Mouse (Mus musculus): ENCODE results near the gene Fcrl5. TPM values are rescaled to one million over a fixed set of nuclear protein-coding genes. Genes with fewer than 3 reads are reported as not detected.

The Fcrl5 gene
- polyA plus RNA-seq, 1 experiment from 2014 or later = not detected

DNA sequence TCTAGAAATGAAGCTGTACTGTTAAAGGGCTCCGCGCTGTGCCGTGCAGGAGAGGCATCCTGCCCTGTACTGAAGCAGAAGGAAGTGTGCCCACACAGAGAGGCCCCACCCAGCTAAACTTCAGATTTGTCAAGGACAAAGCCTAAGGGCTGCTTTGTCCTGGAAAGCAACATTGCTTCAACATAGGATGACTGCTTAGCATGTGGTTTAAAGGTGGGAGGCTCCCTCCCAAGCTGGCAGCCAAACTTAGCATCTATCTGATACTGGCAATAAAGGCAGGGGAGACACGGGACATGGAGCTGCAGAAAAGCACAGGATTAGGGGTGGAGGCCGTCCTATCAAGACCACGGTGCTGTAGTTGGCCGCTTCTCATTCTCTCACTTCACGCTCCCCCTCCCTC is 65.6 kb downstream of the Fcrl5 start:
- Histone ChIP-seq H3K36me3 (no peaks in the 10 kb centered on the region), H3K9ac (no peak overlapping the region), H3K4me1 (0 out of 2 replicates have a peak, but pooled peaks cover 4% of the 10 kb centered on the region), H3K27me3 (peaks cover 6% of the 10 kb centered on the region; the same call in 1 of the 2 replicates), H3K27ac (no peak overlapping the region), H3K4me2 (replicated peaks) (no peak overlapping the region), H3K9me3 (no peaks in the 10 kb centered on the region), H3K4me3 (no peak overlapping the region)
- WGBS = 66% methylated on average over 8 of the region's 8 CpGs
- ATAC-seq (ENCODE audit: insufficient number of reproducible peaks, insufficient read depth, low FRiP score, low TSS enrichment) = no peak

- 87% methylated on average over 6 of the region's 6 CpGs for WGBS
These were observed 67.2 kb downstream of the Fcrl5 start for GRCm38 (mm10) chr3:87502771-87503170.

DNA sequence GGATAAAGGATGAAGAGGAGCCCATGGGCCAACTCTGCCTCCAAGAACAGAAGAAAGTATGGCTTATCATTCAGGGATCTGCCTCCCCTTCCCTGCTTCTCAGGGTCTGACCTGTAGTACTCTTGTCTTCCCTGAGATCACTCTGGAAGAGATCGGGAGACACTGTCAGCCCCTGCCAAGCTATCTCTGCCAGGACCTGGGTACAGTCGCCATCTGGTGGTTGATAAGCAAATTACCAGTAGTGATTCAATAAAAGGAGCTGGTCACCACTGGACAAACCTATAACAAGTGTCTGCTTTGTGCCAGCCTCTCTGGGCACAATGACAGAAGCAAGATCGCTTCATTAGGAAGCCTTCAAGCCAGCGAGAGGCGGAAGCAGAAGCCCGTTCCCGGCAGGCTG is 68.8 kb downstream of the Fcrl5 start:
- 27% methylated on average over 7 of the region's 7 CpGs for WGBS
- Histone ChIP-seq H3K27me3 (peaks cover 6% of the 10 kb centered on the region; the same call in 1 of the 2 replicates), H3K4me2 (replicated peaks) (no peak overlapping the region), H3K4me3 (no peak overlapping the region), H3K36me3 (no peaks in the 10 kb centered on the region), H3K9ac (no peak overlapping the region), H3K9me3 (no peaks in the 10 kb centered on the region), H3K4me1 (peaks cover 7% of the 10 kb centered on the region; the same call in 1 of the 2 replicates), H3K27ac (no peak overlapping the region)
- no peak for ATAC-seq (ENCODE audit: insufficient number of reproducible peaks, insufficient read depth, low FRiP score, low TSS enrichment)

More at GRCm38 (mm10) chr3:87502771-87503170, 67.2 kb downstream of the Fcrl5 start:
- Histone ChIP-seq H3K9ac (no peak overlapping the region), H3K27me3 (peaks cover 6% of the 10 kb centered on the region; the same call in 1 of the 2 replicates), H3K4me3 (no peak overlapping the region), H3K4me2 (replicated peaks) (no peak overlapping the region), H3K36me3 (no peaks in the 10 kb centered on the region), H3K4me1 (0 out of 2 replicates have a peak, but pooled peaks cover 4% of the 10 kb centered on the region), H3K27ac (no peak overlapping the region), H3K9me3 (no peaks in the 10 kb centered on the region)
- no peak for ATAC-seq (ENCODE audit: insufficient number of reproducible peaks, insufficient read depth, low FRiP score, low TSS enrichment)

GRCm38 (mm10) chr3:87504749-87505425 is 69.3 kb downstream of the Fcrl5 start:
- 40% methylated on average over 4 of the region's 4 CpGs for WGBS

DNA sequence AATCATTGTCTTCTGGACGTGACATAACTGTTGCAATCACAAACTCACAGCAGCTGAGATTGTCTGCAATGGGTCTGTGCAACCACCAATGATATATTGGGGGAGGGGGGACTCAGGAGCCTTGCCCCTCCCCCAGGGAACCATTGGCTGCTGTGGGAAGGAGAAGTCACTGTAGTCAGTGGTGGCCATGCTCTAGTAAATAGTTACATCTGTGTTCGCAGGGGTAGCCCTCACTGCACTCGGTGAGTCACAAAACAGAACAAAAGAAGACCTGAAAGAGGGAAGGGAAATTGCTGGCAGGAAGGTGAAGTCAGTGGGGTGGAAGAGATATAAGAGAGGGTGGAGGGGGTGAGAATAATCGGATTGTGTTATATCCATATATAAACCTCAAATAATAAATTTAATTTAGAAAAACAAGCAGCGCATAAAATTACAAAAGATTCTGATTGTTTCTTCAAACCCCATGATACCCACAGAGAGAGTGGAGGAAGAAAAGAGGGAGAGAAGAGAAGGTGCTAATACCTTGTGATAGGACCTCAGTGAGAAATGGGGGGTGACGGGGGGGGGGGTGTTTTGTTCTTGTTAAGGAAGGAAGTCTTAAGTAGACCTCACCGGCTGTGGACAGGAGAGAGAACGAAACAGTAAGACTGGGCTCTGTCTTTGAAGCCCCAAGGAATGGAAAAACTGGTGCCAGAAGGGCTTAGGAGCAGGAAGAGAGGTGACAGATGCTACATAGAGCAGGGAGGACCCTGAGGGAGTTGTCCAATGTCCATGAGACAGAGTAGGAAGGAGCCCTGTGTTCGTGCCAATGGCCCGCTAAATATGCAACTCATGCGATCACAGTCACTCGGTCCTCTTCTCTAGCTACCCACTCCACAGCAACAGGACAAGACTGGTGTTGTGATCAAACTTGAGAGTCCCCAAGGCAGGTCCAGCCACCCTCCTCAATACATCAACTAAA is 71.2 kb downstream of the Fcrl5 start:
- Histone ChIP-seq H3K27ac (no peak overlapping the region), H3K9ac (no peak overlapping the region), H3K4me2 (replicated peaks) (no peak overlapping the region), H3K36me3 (no peaks in the 10 kb centered on the region), H3K4me3 (no peak overlapping the region), H3K9me3 (no peaks in the 10 kb centered on the region), H3K4me1 (peaks cover 11% of the 10 kb centered on the region; the same call in 1 of the 2 replicates), H3K27me3 (no peaks in the 10 kb centered on the region)
- ATAC-seq (ENCODE audit: insufficient number of reproducible peaks, insufficient read depth, low FRiP score, low TSS enrichment) = no peak
- WGBS = 70% methylated on average over 12 of the region's 12 CpGs

More at GRCm38 (mm10) chr3:87504749-87505425, 69.3 kb downstream of the Fcrl5 start:
- H3K9me3 ChIP-seq = no peaks in the 10 kb centered on the region
- H3K9ac ChIP-seq = no peak overlapping the region
- H3K27me3 ChIP-seq = peaks cover 6% of the 10 kb centered on the region; the same call in 1 of the 2 replicates
- no peak overlapping the region for H3K4me3 ChIP-seq
- H3K4me1 ChIP-seq = peaks cover 11% of the 10 kb centered on the region; the same call in 1 of the 2 replicates
- no peak overlapping the region for H3K4me2 ChIP-seq (replicated peaks)
- no peak for ATAC-seq (ENCODE audit: insufficient number of reproducible peaks, insufficient read depth, low FRiP score, low TSS enrichment)
- no peak overlapping the region for H3K27ac ChIP-seq
- H3K36me3 ChIP-seq = no peaks in the 10 kb centered on the region

- H3K9ac ChIP-seq = 0 out of 2 replicates have a peak overlapping the region, but pooled peaks have one; percentile 19
- H3K36me3 ChIP-seq = no peaks in the 10 kb centered on the region
- peak overlapping the region; percentile 36 for H3K4me2 ChIP-seq (replicated peaks)
- H3K27me3 ChIP-seq = no peaks in the 10 kb centered on the region
- 27% methylated on average over 17 of the region's 17 CpGs for WGBS
- no peaks in the 10 kb centered on the region for H3K9me3 ChIP-seq
- ATAC-seq (ENCODE audit: insufficient number of reproducible peaks, insufficient read depth, low FRiP score, low TSS enrichment) = 0 out of 2 replicates have a peak, but pooled peaks have one; percentile 43
- H3K4me3 ChIP-seq = no peak overlapping the region
- H3K4me1 ChIP-seq = peaks cover 11% of the 10 kb centered on the region; the same call in 1 of the 2 replicates
- H3K27ac ChIP-seq = no peak overlapping the region
These were observed 72.8 kb downstream of the Fcrl5 start for GRCm38 (mm10) chr3:87508205-87508901.

GRCm38 (mm10) chr3:87509061-87509460 is 73.5 kb downstream of the Fcrl5 start:
- ATAC-seq (ENCODE audit: insufficient number of reproducible peaks, insufficient read depth, low FRiP score, low TSS enrichment) = no peak
- Histone ChIP-seq H3K27ac (no peak overlapping the region), H3K4me1 (peaks cover 11% of the 10 kb centered on the region; the same call in 1 of the 2 replicates), H3K9me3 (no peaks in the 10 kb centered on the region), H3K4me2 (replicated peaks) (no peak overlapping the region), H3K9ac (no peak overlapping the region), H3K4me3 (no peak overlapping the region), H3K36me3 (no peaks in the 10 kb centered on the region), H3K27me3 (no peaks in the 10 kb centered on the region)
- 36% methylated on average over 4 of the region's 4 CpGs for WGBS

DNA sequence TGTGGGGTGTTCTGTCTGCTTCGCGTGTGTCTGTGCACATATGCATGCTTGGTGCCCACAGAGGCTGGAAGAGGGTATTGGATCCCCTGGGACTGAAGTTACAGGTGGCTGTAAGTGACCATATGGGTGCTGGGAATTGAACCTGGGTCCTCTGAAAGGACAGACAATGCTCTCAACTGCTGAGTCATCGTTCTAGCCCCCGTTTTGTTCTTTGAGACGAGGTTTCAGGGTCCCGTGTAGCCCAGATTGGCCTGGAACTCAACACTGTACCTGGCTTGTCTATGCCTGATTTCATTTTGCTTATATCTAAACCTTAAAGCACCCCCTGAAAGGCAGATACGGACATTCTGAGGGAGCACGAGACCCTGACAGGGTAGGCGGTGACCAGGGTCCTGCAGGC is 75.3 kb downstream of the Fcrl5 start:
- Histone ChIP-seq H3K27ac (no peak overlapping the region), H3K4me1 (peaks cover 11% of the 10 kb centered on the region; the same call in 1 of the 2 replicates), H3K4me3 (no peak overlapping the region), H3K4me2 (replicated peaks) (no peak overlapping the region), H3K9me3 (no peaks in the 10 kb centered on the region), H3K9ac (no peak overlapping the region), H3K36me3 (no peaks in the 10 kb centered on the region), H3K27me3 (no peaks in the 10 kb centered on the region)
- ATAC-seq (ENCODE audit: insufficient number of reproducible peaks, insufficient read depth, low FRiP score, low TSS enrichment) = no peak
- WGBS = 88% methylated on average over 9 of the region's 9 CpGs

DNA sequence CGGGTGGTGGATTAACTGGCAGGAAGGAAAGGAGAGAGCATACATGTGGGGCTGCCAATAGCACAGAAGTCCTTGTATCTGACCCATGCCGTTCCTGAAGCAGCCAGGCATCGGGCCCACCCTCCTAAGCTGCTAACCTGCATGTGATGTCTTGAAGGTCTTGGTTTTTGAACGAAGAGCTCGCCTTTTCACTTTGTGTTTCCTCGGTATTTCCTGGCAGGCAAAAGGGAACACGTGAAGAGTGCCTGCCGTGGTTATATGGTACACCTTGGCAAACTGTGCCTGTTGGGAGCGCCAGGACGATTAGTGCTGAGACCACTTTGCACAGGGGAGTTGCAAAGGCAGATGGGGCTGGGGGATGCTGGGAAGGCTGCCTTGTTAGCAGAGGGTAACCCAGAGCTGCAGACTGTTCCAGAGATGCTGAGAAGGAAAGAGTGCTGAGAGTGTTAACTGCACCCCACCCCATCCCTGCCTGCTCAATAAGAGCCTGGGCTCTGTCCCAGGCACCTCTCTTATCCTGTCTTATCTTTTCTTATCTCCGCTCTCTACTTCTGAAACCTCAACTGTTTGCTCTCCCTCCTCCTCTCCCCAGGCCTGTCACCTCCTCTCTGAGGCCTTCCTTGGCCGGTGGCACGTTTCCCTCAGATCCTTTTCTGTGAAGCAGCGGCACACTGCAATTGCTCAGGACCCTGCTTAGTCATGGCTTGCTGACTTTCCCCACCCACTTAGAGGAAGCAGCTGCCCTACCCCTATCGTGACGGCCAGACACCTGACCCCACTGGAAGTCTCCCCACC is 76.6 kb downstream of the Fcrl5 start:
- no peaks in the 10 kb centered on the region for H3K36me3 ChIP-seq
- H3K4me2 ChIP-seq (replicated peaks) = no peak overlapping the region
- H3K27me3 ChIP-seq = no peaks in the 10 kb centered on the region
- WGBS = 50% methylated on average over 16 of the region's 16 CpGs
- no peaks in the 10 kb centered on the region for H3K9me3 ChIP-seq
- H3K4me1 ChIP-seq = peaks cover 11% of the 10 kb centered on the region; the same call in 1 of the 2 replicates
- no peak for ATAC-seq (ENCODE audit: insufficient number of reproducible peaks, insufficient read depth, low FRiP score, low TSS enrichment)
- no peak overlapping the region for H3K9ac ChIP-seq
- H3K27ac ChIP-seq = no peak overlapping the region
- H3K4me3 ChIP-seq = no peak overlapping the region

GRCm38 (mm10) chr3:87515567-87516081 is 80.1 kb downstream of the Fcrl5 start:
- H3K36me3 ChIP-seq = no peaks in the 10 kb centered on the region
- no peaks in the 10 kb centered on the region for H3K4me1 ChIP-seq
- H3K9me3 ChIP-seq = no peaks in the 10 kb centered on the region
- H3K4me2 ChIP-seq (replicated peaks) = no peak overlapping the region
- ATAC-seq (ENCODE audit: insufficient number of reproducible peaks, insufficient read depth, low FRiP score, low TSS enrichment) = no peak
- H3K9ac ChIP-seq = no peak overlapping the region
- WGBS = 55% methylated on average over 13 of the region's 13 CpGs
- no peak overlapping the region for H3K4me3 ChIP-seq
- no peaks in the 10 kb centered on the region for H3K27me3 ChIP-seq
- no peak overlapping the region for H3K27ac ChIP-seq

Measured in embryonic facial prominence, embryonic 12.5 days (tissue).